Mouse (Mus musculus) inflammation-experienced regulatory T-cells, adult 16 weeks (primary cell): ENCODE measurements around the gene Ndrg3. TPM values are rescaled to one million over a fixed set of nuclear protein-coding genes. Genes with fewer than 3 reads are reported as not detected.

Experiments used
- polyA plus RNA-seq: library from polyadenylated mRNA; unstranded; fragments of 100-300 nt; shearing (Covaris generic); gene quantifications from one replicate; pipeline ENCODE4 v1.2.1, GENCODE M21; 2017

The Ndrg3 gene
- polyA plus RNA-seq: 146 TPM

GRCm38 (mm10) chr2:156991470-156992319 lies at the start of gene Ndrg3:
Gene Ndrg3 (minus strand): TSS chr2:156992056.

GRCm38 (mm10) chr2:157006511-157007233 lies 14.8 kb upstream of the Ndrg3 start, which contains the start of gene Dsn1:
Gene Dsn1 (minus strand): TSS chr2:157007154.

GRCm38 (mm10) chr2:156887017-156887416 lies 104.8 kb downstream of the Ndrg3 start, which contains the start of gene Sla2:
Gene Sla2 (minus strand): TSS chr2:156887192.

Other genes with a start within 250 kb of the Ndrg3 start
- not detected for gene Myl9, start 216.6 kb downstream of the Ndrg3 start, polyA plus RNA-seq
- gene Tgif2, start 152.0 kb downstream of the Ndrg3 start, polyA plus RNA-seq: 19.0 TPM
- gene 4930518I15Rik, start 134.1 kb downstream of the Ndrg3 start, polyA plus RNA-seq: 7.9 TPM
- gene Rab5if, start 128.9 kb downstream of the Ndrg3 start, polyA plus RNA-seq: 14.0 TPM
- gene Sla2, start 104.9 kb downstream of the Ndrg3 start, polyA plus RNA-seq: 97.6 TPM
- gene Dsn1, start 15.1 kb upstream of the Ndrg3 start, polyA plus RNA-seq: 19.5 TPM
- gene Soga1, start 87.2 kb upstream of the Ndrg3 start, polyA plus RNA-seq: not detected
- gene Tldc2, start 95.0 kb upstream of the Ndrg3 start, polyA plus RNA-seq: not detected
- gene Samhd1, start 143.2 kb upstream of the Ndrg3 start, polyA plus RNA-seq: 785 TPM
- gene Rbl1, start 212.5 kb upstream of the Ndrg3 start, polyA plus RNA-seq: 44.5 TPM